Mouse (Mus musculus) thymus, adult 2 months (tissue): Measurements from ENCODE around the gene Fndc3c1. TPM values are rescaled to one million over a fixed set of nuclear protein-coding genes. Genes with fewer than 3 reads are reported as not detected.
A peak's percentile ranks its signal among the peaks of the same experiment; 100 is the strongest.
"Not testable (repeated sequence)": the region's sequence is repeated elsewhere in the genome, so short reads cannot be mapped to it uniquely, and the experiment has no call there.

ENCODE experiments used
- DNase-seq: peaks from one replicate; pipeline ENCODE4 v3.0.0; 2021
- H3K27ac ChIP-seq: fragments of 200-500 bp; 2 replicates; pipeline ENCODE4 v1.5.1; 2012; ENCODE audit warnings: low read length, control low read depth; ENCODE audit not compliant: control insufficient read depth, insufficient read depth
- H3K27me3 ChIP-seq: fragments of 200-500 bp; 2 replicates; pipeline ENCODE4 v1.6.1; 2012; ENCODE audit warnings: mild to moderate bottlenecking, low read length, moderate library complexity, mixed read lengths; ENCODE audit not compliant: control insufficient read depth, insufficient read depth
- H3K36me3 ChIP-seq: fragments of 200-500 bp; 2 replicates; pipeline ENCODE4 v1.6.1; 2012; ENCODE audit warnings: mild to moderate bottlenecking, low read length, moderate library complexity; ENCODE audit not compliant: control insufficient read depth, insufficient read depth
- H3K4me1 ChIP-seq: fragments of 200-500 bp; replicated peaks from 2 replicates; pipeline ENCODE4 v1.6.1; 2012; ENCODE audit warnings: low read length; ENCODE audit not compliant: control insufficient read depth, insufficient read depth
- H3K4me3 ChIP-seq: fragments of 200-500 bp; 2 replicates; pipeline ENCODE4 v1.5.1; 2012; ENCODE audit warnings: mild to moderate bottlenecking, low read length, control low read depth, moderate library complexity; ENCODE audit not compliant: control insufficient read depth, insufficient read depth
- CTCF ChIP-seq: fragments of 200-500 bp; IDR thresholded peaks from 2 replicates; pipeline ENCODE4 v1.5.1; 2012; ENCODE audit warnings: mild to moderate bottlenecking, control low read depth, low read length, moderate library complexity, borderline replicate concordance; ENCODE audit not compliant: control insufficient read depth, poor library complexity, insufficient read depth; ENCODE audit errors: extremely low read depth
- POLR2A ChIP-seq: fragments of 200-500 bp; IDR thresholded peaks from 2 replicates; pipeline ENCODE4 v1.6.1; 2012; ENCODE audit warnings: mild to moderate bottlenecking, low read length, control low read depth, moderate library complexity; ENCODE audit not compliant: control insufficient read depth, poor library complexity, insufficient read depth; ENCODE audit errors: extremely low read depth
- WGBS: fragments of 180-500 bp; shearing (Covaris S2); methylation state at CpG from one replicate; pipeline ENCODE4 v1.1.7; 2018; 5-methylcytosine and 5-hydroxymethylcytosine counted together
- polyA plus RNA-seq: library from polyadenylated mRNA; depleted of rRNA; stranded (reverse); fragments of >200 nt; gene quantifications from 2 replicates; pipeline ENCODE4 v1.2.3, GENCODE M21; 2012; rRNA removed

Fndc3c1 gene
- 0.03 TPM in 1 of 2 replicates, not detected in the other for polyA plus RNA-seq

GRCm38 (mm10) chrX:106485101-106485651 lies at the start of gene Fndc3c1:
TSS of gene Fndc3c1 (minus strand) at chrX:106485401.
- whole genome bisulfite sequencing, result under 1% methylated on average over 38 of the region's 39 CpGs
- no peak within 1 kb of the TSS for H3K27ac ChIP-seq
- TF ChIP-seq CTCF (no peak), POLR2A (no peak)
- H3K4me1 ChIP-seq, result no peaks in the 10 kb centered on the region
- DNase-seq, result peak; percentile 6
- H3K4me3 ChIP-seq, result peak within 1 kb of the TSS; percentile 38
- no peaks in the 10 kb centered on the region for H3K36me3 ChIP-seq
- no peaks in the 10 kb centered on the region for H3K27me3 ChIP-seq

GRCm38 (mm10) chrX:106486451-106486850 lies 1.2 kb upstream of the Fndc3c1 start:
- Histone ChIP-seq H3K27ac (no peak overlapping the region), H3K4me1 (no peaks in the 10 kb centered on the region), H3K4me3 (no peak overlapping the region), H3K36me3 (no peaks in the 10 kb centered on the region), H3K27me3 (no peaks in the 10 kb centered on the region)
- TF ChIP-seq CTCF (no peak), POLR2A (no peak)
- 17% methylated on average over 10 of the region's 10 CpGs for WGBS
- DNase-seq, result no peak

GRCm38 (mm10) chrX:106485671-106486070 lies 470 bp upstream of the Fndc3c1 start:
- Histone ChIP-seq H3K36me3 (no peaks in the 10 kb centered on the region), H3K4me3 (peak overlapping the region; percentile 38), H3K27ac (no peak overlapping the region), H3K27me3 (no peaks in the 10 kb centered on the region), H3K4me1 (no peaks in the 10 kb centered on the region)
- 15% methylated on average over 9 of the region's 13 CpGs for WGBS
- no peak for TF ChIP-seq CTCF
- no peak for TF ChIP-seq POLR2A
- DNase-seq, result no peak

GRCm38 (mm10) chrX:106479891-106480290 lies 5.3 kb downstream of the Fndc3c1 start:
- not testable (repeated sequence) for H3K36me3 ChIP-seq, H3K27me3 ChIP-seq, H3K4me3 ChIP-seq, H3K4me1 ChIP-seq, DNase-seq, H3K27ac ChIP-seq
- 69% methylated on average over 2 of the region's 2 CpGs for WGBS

- no peak overlapping the region for H3K27ac ChIP-seq
- TF ChIP-seq POLR2A (no peak), CTCF (no peak)
- H3K4me1 ChIP-seq, result no peaks in the 10 kb centered on the region
- no peaks in the 10 kb centered on the region for H3K27me3 ChIP-seq
- no peak for DNase-seq
- no peaks in the 10 kb centered on the region for H3K36me3 ChIP-seq
- H3K4me3 ChIP-seq, result no peak overlapping the region
Measured at GRCm38 (mm10) chrX:106385304-106385703, 99.9 kb downstream of the Fndc3c1 start.

- no peak overlapping the region for H3K27ac ChIP-seq
- H3K36me3 ChIP-seq, result no peaks in the 10 kb centered on the region
- no peaks in the 10 kb centered on the region for H3K27me3 ChIP-seq
- no peaks in the 10 kb centered on the region for H3K4me1 ChIP-seq
- no peak for DNase-seq
- no peak for TF ChIP-seq POLR2A
- TF ChIP-seq CTCF, result no peak
- H3K4me3 ChIP-seq, result no peak overlapping the region
Measured at GRCm38 (mm10) chrX:106380608-106381007, 104.6 kb downstream of the Fndc3c1 start.

Other genes with a start within 250 kb of the Fndc3c1 start
- gene Fnd3c2, start 230.0 kb downstream of the Fndc3c1 start, polyA plus RNA-seq, result not detected in 2 replicates
- gene Gm5127, start 97.8 kb upstream of the Fndc3c1 start, polyA plus RNA-seq, result 0.07 TPM in 1 of 2 replicates, not detected in the other
- gene Cysltr1, start 118.3 kb upstream of the Fndc3c1 start, polyA plus RNA-seq, result 0.48 and 1.1 TPM in 2 replicates